Mouse (Mus musculus) urinary bladder, adult 2 months (tissue): ENCODE measurements around the gene Odf2l. TPM values are rescaled to one million over a fixed set of nuclear protein-coding genes. Genes with fewer than 3 reads are reported as not detected.

Experiments
- DNase-seq: peaks from one replicate; pipeline ENCODE4 v3.0.0; 2022; ENCODE audit warnings: low spot score
- polyA plus RNA-seq: library from polyadenylated mRNA; depleted of rRNA; stranded (reverse); fragments of >200 nt; gene quantifications from 2 replicates; pipeline ENCODE4 v1.2.3, GENCODE M21; 2012; rRNA removed

Gene Odf2l
- 17.1 and 20.4 TPM in 2 replicates for polyA plus RNA-seq

DNA sequence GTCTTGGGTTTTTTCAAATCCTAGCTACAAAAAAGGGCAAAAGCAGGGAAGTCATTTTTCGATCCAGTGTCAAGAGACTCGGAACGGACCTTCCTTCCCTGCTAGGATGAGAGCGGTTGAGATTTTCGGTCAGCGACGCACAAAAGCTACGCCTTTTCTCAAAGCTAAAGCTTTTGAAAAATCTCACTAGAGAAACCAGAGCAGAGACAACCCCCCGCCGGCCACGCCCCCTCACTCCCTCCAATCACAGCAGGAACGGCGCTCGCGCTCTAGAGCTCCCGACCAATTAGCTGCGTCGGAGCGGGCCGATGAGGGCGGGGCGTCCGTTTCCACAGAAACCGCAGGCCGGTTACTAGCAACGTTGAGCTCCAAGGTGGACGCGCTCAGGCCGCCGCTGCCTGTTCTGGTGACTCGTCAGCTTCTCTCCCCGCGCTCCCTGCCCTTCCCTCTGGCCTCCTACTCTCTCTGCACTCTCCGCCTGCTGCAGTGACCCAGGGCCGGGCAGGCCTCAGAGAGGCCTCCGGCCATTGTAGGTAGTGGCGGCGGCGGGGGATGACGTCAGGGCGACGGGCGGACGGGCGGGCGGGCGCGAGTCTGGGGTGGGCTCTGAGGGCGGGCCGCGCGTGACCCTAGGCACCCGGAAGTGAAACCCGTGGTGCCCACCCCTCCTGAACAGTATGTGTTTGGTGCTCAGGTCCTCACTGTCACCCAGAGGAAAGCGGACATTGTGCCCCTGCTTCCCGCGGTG, at the start of gene Odf2l:
Odf2l (plus strand) TSS at position 335 of the 748 bp plus-strand sequence.
- DNase-seq, result peak; percentile 96

GRCm38 (mm10) chr3:145068964-145069363, 49.4 kb upstream of the Odf2l start:
- no peak for DNase-seq

GRCm38 (mm10) chr3:145072339-145072738, 46.0 kb upstream of the Odf2l start:
- DNase-seq, result no peak

GRCm38 (mm10) chr3:145078405-145078804, 40.0 kb upstream of the Odf2l start:
- DNase-seq, result no peak

DNA sequence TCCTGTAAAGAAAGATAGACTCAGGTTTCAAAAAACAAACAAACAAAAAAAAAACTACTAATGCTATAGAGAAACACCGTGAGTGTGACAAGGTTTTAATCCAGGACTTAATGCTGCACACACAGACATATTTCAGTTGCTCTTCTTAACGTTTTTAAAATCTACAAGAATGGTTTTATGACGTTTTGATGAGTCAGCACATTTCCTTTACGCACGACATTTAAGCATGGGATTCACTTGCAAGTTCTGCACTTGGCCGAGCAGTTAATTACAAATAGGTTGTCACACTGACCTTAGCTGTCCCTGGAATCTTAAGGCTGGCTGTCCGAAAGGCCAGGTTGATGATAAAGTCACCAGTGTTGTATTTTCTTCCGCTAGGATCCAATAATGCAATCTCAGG, 37.5 kb upstream of the Odf2l start:
- DNase-seq, result no peak

DNA sequence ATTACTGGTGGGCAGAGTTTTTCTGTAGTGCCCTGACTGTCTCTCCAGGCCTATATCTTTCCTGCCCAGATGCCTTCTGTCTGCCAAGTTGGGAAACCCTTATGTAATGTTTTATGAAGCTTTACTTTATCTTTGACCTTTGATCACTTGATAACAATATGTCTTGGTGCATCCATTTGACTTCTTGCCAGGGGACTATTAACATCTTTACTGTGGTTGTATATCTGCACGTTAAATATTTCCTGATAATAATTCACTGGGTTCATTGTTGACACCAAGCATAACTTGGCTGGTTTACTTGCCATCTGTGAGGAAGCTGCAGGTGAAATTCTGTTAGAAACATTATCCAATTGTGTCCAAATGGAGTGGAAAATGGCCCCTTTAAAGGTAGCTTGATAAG, 35.3 kb upstream of the Odf2l start:
- DNase-seq, result no peak

DNA sequence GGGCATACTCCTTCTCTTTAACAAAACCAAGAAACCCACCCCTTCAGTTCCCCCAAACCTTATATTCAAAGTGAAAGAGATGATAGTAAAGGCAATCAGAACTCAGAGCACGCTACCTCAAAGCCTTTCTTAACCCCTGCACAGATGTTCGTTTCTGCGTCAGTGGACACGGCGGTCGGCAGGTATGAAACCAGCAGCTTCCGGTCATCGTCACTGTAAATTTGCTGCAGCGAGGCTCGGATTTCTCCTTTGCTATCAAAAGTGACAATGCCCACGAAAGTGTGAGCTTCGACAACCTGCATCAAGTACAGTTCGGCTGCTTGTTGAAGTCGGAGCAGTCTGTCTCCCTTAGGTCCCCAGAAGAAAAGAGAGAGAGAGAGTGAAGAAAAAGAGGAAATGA, 32.2 kb upstream of the Odf2l start:
- no peak for DNase-seq

- DNase-seq, result no peak
Observed at GRCm38 (mm10) chr3:145087857-145088598, 30.4 kb upstream of the Odf2l start.

- DNase-seq, result no peak
Observed at GRCm38 (mm10) chr3:145099291-145099690, 19.1 kb upstream of the Odf2l start, which contains the start of gene Clca2. Gene Clca2 (minus strand): TSS chr3:145099443.

GRCm38 (mm10) chr3:145101891-145102555, 16.4 kb upstream of the Odf2l start:
- DNase-seq, result no peak

- DNase-seq, result no peak
Observed at GRCm38 (mm10) chr3:145103321-145103720, 15.1 kb upstream of the Odf2l start.

DNA sequence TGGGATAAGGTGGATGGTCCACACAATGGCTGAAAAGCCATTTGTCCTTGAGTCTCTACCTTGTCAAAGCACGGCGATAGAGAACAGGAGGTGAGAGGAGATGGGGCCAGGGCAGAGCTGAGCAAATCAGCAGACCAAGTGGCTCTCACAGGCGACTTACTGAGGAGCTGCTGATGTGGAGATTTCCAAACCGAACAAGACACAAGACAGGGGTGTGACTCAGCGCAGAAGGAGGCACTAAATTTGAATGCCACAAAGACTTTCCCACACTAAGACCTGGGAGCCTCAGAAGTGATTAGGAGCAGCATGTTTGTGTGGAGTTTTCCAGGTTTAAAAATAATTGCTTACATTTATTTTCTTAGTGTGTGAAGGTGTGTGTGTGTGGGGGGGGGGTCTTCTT, 14.6 kb upstream of the Odf2l start:
- no peak for DNase-seq

DNA sequence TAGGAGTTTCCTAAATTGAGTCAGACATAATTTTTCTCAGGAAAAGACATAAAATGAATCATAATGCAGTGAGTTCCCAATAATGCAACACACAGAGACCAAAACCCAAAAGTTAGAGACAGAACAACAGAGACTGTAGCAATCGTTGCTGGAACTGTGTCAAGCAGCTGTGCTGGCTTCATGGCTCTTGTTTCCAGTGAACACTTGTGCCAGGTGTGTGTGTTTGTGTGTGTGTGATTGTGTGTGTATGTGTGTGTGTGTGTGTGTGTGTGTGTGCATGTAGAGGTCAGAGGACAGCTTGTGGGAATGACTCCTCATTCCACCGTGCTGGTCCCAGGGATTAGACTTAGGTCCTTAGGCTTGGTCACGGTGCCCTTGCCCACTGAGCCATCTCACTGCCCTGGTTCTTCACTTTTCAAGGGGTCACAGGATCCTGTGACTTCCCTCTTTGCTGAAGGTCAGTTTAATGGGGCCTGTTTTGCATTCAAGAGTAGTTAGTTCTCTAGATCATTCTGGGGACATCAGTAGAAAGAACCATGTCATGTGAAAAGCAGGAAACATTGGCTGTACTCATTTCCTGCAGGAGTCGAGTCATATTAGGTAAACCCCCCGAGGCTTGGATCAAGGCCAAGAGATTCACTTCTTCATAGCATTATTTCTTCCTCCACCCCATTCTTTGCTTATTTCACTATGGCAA, 13.2 kb upstream of the Odf2l start:
- DNase-seq, result no peak

- no peak for DNase-seq
Observed at GRCm38 (mm10) chr3:145105773-145106504, 12.4 kb upstream of the Odf2l start.

GRCm38 (mm10) chr3:145115169-145115568, 3.2 kb upstream of the Odf2l start:
- no peak for DNase-seq

- DNase-seq, result no peak
Observed at GRCm38 (mm10) chr3:145117637-145118036, 751 bp upstream of the Odf2l start.

DNA sequence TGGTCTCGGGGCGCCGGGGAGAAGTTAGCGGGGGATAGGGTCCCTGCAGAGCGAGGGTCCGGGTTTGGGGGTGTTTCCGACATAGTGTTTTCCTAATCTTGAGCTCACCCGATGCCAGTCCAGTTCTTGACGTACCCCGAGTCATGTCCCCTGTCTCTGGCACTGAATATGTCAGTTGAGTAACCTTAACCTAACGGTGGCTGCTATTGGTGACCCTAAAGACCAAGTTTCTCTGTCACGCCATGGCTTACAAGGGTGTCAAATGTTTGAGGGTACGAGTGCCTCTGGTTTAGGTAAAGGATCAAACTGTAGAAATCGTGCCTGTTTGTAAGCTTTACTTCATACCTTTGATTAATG, 592 bp downstream of the Odf2l start:
- no peak for DNase-seq

- DNase-seq, result no peak
Observed at GRCm38 (mm10) chr3:145119425-145119824, 1.0 kb downstream of the Odf2l start.

DNA sequence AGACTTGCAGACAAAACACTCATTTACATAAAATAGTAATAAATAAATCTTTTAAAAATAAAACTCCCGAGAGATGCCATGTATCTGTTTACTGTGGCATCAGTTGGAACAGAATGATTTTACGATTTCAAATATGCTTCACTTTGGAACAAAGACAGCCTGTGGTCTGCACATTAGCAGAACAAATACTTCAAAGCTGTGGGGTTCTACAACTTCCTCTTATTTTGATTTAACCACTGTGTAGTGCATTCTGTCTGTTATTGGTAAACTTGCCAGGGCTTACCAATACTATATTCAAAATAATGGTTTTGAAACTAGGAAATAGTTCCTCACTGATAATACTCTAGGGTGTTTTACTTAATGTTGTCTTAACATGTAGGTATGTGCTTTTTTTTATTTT, 8.2 kb downstream of the Odf2l start:
- no peak for DNase-seq

- no peak for DNase-seq
Observed at GRCm38 (mm10) chr3:145129356-145129755, 11.0 kb downstream of the Odf2l start.

DNA sequence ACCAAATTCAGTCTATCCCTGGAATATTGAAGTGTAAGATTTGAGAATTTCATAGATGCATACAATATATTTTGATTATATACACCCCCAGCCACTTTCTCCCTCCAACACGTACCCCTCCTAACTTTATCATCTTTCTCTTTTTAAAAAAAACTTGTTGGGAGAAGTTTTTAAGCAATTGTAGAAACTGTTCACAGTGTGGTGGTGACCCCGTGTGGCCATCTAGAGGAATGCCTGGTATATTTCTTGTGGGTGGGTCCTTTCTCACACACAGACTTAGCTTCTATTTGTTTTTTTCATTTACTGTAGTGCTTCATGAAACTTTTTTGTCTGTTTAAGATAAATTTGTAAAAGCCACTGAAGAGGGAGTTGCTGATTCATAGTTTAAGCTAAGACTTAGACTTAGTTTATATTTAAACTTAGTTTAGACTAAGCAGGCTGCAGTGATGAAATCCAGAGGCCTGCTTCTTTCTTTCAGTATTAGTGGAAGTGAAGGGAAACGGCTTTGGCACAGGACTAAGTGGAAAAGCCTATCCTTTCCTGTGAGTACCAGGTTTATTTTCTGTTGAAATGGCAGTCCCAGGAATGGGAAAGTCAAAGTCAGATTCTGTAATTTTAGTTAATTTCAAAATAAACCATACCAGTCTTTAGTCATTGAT, 13.0 kb downstream of the Odf2l start:
- DNase-seq, result no peak
